Mouse (Mus musculus) kidney, embryonic 14.5 days (tissue): ENCODE data around the gene Slc26a3. TPM values are rescaled to one million over a fixed set of nuclear protein-coding genes. Genes with fewer than 3 reads are reported as not detected.
"Not testable (repeated sequence)": the region's sequence is repeated elsewhere in the genome, so short reads cannot be mapped to it uniquely, and the experiment has no call there.

Source experiments
- ATAC-seq: fragments of 200-750 bp; cut with Nextera tagmentation; 2 replicates; pipeline ENCODE4 v1.8.0; 2017; ENCODE audit warnings: moderate number of reproducible peaks, mild to moderate bottlenecking, moderate TSS enrichment, moderate library complexity; ENCODE audit not compliant: low FRiP score, low TSS enrichment
- H3K27ac ChIP-seq: fragments of 300-500 bp; sonication (generic); 2 replicates; pipeline ENCODE4 v1.5.1; 2014; ENCODE audit warnings: low read depth, mild to moderate bottlenecking, low read length, moderate library complexity, mixed read lengths
- H3K27me3 ChIP-seq: fragments of 300-500 bp; sonication (generic); 2 replicates; pipeline ENCODE4 v1.6.1; 2014; ENCODE audit warnings: mild to moderate bottlenecking, low read length; ENCODE audit not compliant: control insufficient read depth, insufficient read depth
- H3K36me3 ChIP-seq: fragments of 300-500 bp; sonication (generic); 2 replicates; pipeline ENCODE4 v1.6.1; 2014; ENCODE audit warnings: low read length, mixed read lengths; ENCODE audit not compliant: control insufficient read depth, insufficient read depth
- H3K4me1 ChIP-seq: fragments of 300-500 bp; sonication (generic); 2 replicates; pipeline ENCODE4 v1.6.1; 2014; ENCODE audit warnings: low read length, mixed read lengths; ENCODE audit not compliant: control insufficient read depth, insufficient read depth
- H3K4me2 ChIP-seq: fragments of 300-500 bp; sonication (generic); replicated peaks from 2 replicates; pipeline ENCODE4 v1.6.1; 2014; ENCODE audit warnings: low read depth, mild to moderate bottlenecking, low read length
- H3K4me3 ChIP-seq: fragments of 300-500 bp; sonication (generic); 2 replicates; pipeline ENCODE4 v1.5.1; 2014; ENCODE audit warnings: mild to moderate bottlenecking, low read length
- H3K9ac ChIP-seq: fragments of 300-500 bp; sonication (generic); 2 replicates; pipeline ENCODE4 v1.6.1; 2014; ENCODE audit warnings: low read depth, mild to moderate bottlenecking, low read length, moderate library complexity
- H3K9me3 ChIP-seq: fragments of 300-500 bp; sonication (generic); 2 replicates; pipeline ENCODE4 v1.6.1; 2016; ENCODE audit warnings: low read length; ENCODE audit not compliant: control insufficient read depth
- WGBS: fragments of 180-500 bp; shearing (Covaris S2); extraction: QIAGEN DNeasy Blood & Tissue Kit; methylation state at CpG from one replicate; pipeline ENCODE4 v1.1.7; 2014; 5-methylcytosine and 5-hydroxymethylcytosine counted together
- polyA plus RNA-seq: library from polyadenylated mRNA; unstranded; fragments of >200 nt; fragmentation: Nextera tagmentation; extraction: Ambion mirVana; gene quantifications from 2 replicates; pipeline ENCODE4 v1.2.1, GENCODE M21; 2014

Gene Slc26a3
- polyA plus RNA-seq, 1 experiment from 2014 or later, result not detected

- Histone ChIP-seq H3K4me2 (no peak overlapping the region), H3K9me3 (no peaks in the 10 kb centered on the region), H3K9ac (no peak overlapping the region), H3K4me3 (no peak overlapping the region), H3K27ac (no peak overlapping the region), H3K27me3 (no peaks in the 10 kb centered on the region), H3K36me3 (no peaks in the 10 kb centered on the region), H3K4me1 (no peaks in the 10 kb centered on the region)
- 82% methylated on average over 3 of the region's 3 CpGs for WGBS
- no peak for ATAC-seq
Observed at GRCm38 (mm10) chr12:31449341-31449740, 58.7 kb downstream of the Slc26a3 start.

GRCm38 (mm10) chr12:31456271-31456670 lies 65.6 kb downstream of the Slc26a3 start:
- ATAC-seq, result no peak
- no peaks in the 10 kb centered on the region for H3K9me3 ChIP-seq
- H3K36me3 ChIP-seq, result no peaks in the 10 kb centered on the region
- no peaks in the 10 kb centered on the region for H3K4me1 ChIP-seq
- H3K27ac ChIP-seq, result no peak overlapping the region
- H3K27me3 ChIP-seq, result no peaks in the 10 kb centered on the region
- no peak overlapping the region for H3K4me2 ChIP-seq
- H3K9ac ChIP-seq, result no peak overlapping the region
- WGBS, result 89% methylated on average over 9 of the region's 9 CpGs
- H3K4me3 ChIP-seq, result no peak overlapping the region

- ATAC-seq, result no peak
- H3K9me3 ChIP-seq, result no peaks in the 10 kb centered on the region
- no peak overlapping the region for H3K4me3 ChIP-seq
- H3K4me2 ChIP-seq, result no peak overlapping the region
- 64% methylated on average over 4 of the region's 4 CpGs for whole genome bisulfite sequencing
- H3K36me3 ChIP-seq, result no peaks in the 10 kb centered on the region
- H3K4me1 ChIP-seq, result no peaks in the 10 kb centered on the region
- no peak overlapping the region for H3K9ac ChIP-seq
- no peak overlapping the region for H3K27ac ChIP-seq
- H3K27me3 ChIP-seq, result no peaks in the 10 kb centered on the region
Observed at GRCm38 (mm10) chr12:31458474-31458873, 67.8 kb downstream of the Slc26a3 start.

GRCm38 (mm10) chr12:31460270-31460669 lies 69.6 kb downstream of the Slc26a3 start:
- H3K4me3 ChIP-seq, H3K36me3 ChIP-seq, H3K27ac ChIP-seq, H3K4me1 ChIP-seq, ATAC-seq, H3K4me2 ChIP-seq, H3K9ac ChIP-seq, H3K27me3 ChIP-seq, H3K9me3 ChIP-seq: not testable (repeated sequence)
- 52% methylated on average over 3 of the region's 3 CpGs for WGBS

- no peak overlapping the region for H3K27ac ChIP-seq
- no peak overlapping the region for H3K4me2 ChIP-seq
- 92% methylated on average over 9 of the region's 9 CpGs for WGBS
- H3K9ac ChIP-seq, result no peak overlapping the region
- no peaks in the 10 kb centered on the region for H3K36me3 ChIP-seq
- no peak overlapping the region for H3K4me3 ChIP-seq
- H3K9me3 ChIP-seq, result no peaks in the 10 kb centered on the region
- H3K27me3 ChIP-seq, result no peaks in the 10 kb centered on the region
- ATAC-seq, result no peak
- no peaks in the 10 kb centered on the region for H3K4me1 ChIP-seq
Observed at GRCm38 (mm10) chr12:31461371-31461770, 70.7 kb downstream of the Slc26a3 start.

- H3K9ac ChIP-seq, result no peak overlapping the region
- no peak overlapping the region for H3K27ac ChIP-seq
- H3K9me3 ChIP-seq, result no peaks in the 10 kb centered on the region
- no peaks in the 10 kb centered on the region for H3K36me3 ChIP-seq
- no peak overlapping the region for H3K4me3 ChIP-seq
- WGBS, result 77% methylated on average over 4 of the region's 4 CpGs
- no peaks in the 10 kb centered on the region for H3K4me1 ChIP-seq
- no peak for ATAC-seq
- no peak overlapping the region for H3K4me2 ChIP-seq
- no peaks in the 10 kb centered on the region for H3K27me3 ChIP-seq
Observed at GRCm38 (mm10) chr12:31462615-31463014, 71.9 kb downstream of the Slc26a3 start.

- H3K9me3 ChIP-seq, H3K4me2 ChIP-seq, ATAC-seq, H3K36me3 ChIP-seq, H3K27ac ChIP-seq, H3K4me3 ChIP-seq, H3K9ac ChIP-seq, H3K4me1 ChIP-seq, H3K27me3 ChIP-seq: not testable (repeated sequence)
- WGBS, result 90% methylated on average over 4 of the region's 6 CpGs
Observed at GRCm38 (mm10) chr12:31478182-31478581, 87.5 kb downstream of the Slc26a3 start.

GRCm38 (mm10) chr12:31486431-31486830 lies 95.8 kb downstream of the Slc26a3 start:
- Histone ChIP-seq H3K36me3 (peaks cover 47% of the 10 kb centered on the region), H3K9ac (no peak overlapping the region), H3K4me1 (no peaks in the 10 kb centered on the region), H3K27me3 (no peaks in the 10 kb centered on the region), H3K27ac (no peak overlapping the region), H3K9me3 (no peaks in the 10 kb centered on the region), H3K4me2 (no peak overlapping the region), H3K4me3 (no peak overlapping the region)
- WGBS, result 80% methylated on average over 6 of the region's 6 CpGs
- no peak for ATAC-seq

- peak overlapping the region; percentile 74 for H3K4me2 ChIP-seq
- no peaks in the 10 kb centered on the region for H3K27me3 ChIP-seq
- peak; percentile 20 for ATAC-seq
- peak overlapping the region; percentile 65 for H3K4me3 ChIP-seq
- WGBS, result under 1% methylated on average over 25 of the region's 25 CpGs
- no peaks in the 10 kb centered on the region for H3K9me3 ChIP-seq
- peak overlapping the region; percentile 66; the same call in 1 of the 2 replicates for H3K27ac ChIP-seq
- H3K4me1 ChIP-seq, result peaks cover 10% of the 10 kb centered on the region
- H3K9ac ChIP-seq, result peak overlapping the region; percentile 79
- peaks cover 6% of the 10 kb centered on the region; the same call in 1 of the 2 replicates for H3K36me3 ChIP-seq
Observed at GRCm38 (mm10) chr12:31498936-31499313, 108.3 kb downstream of the Slc26a3 start.
